Comparison of ENCODE assay signal across 23 mouse cellular contexts in genomic region chr17:86209680-86210251, GRCm38 (mm10). TPM values are rescaled to one million over a fixed set of nuclear protein-coding genes. Genes with fewer than 3 reads are reported as not detected.
DNase-seq lines count a peak whose midpoint lies in the region; ATAC-seq and TF ChIP-seq lines count a peak whose summit lies in the region.
"Had no signal": no experiment of that assay in that cellular context is flagged by ENCODE, and none has a peak within 500 bp of the region (broad histone marks: within the 10 kb centered on the region; RNA-seq: fewer than 3 reads in every experiment).

No protein-coding gene starts in this region.

- H3K9ac ChIP-seq in intestine, embryonic 16.5 days (ENCODE audit: low read depth, low read length), result no peak overlapping the region
- H3K9ac ChIP-seq: forebrain, embryonic 12.5 days; heart, embryonic 15.5 days; limb, embryonic 15.5 days; liver, embryonic 15.5 days; midbrain, embryonic 15.5 days; neural tube, embryonic 15.5 days had no signal

- H3K27ac ChIP-seq in intestine, embryonic 16.5 days (ENCODE audit: low read length), result no peak overlapping the region
- H3K27ac ChIP-seq: forebrain, embryonic 12.5 days; heart, embryonic 15.5 days; hindbrain, postnatal 0 days; layer of hippocampus, adult 2 months; limb, embryonic 15.5 days; liver, embryonic 15.5 days; midbrain, embryonic 15.5 days; neural tube, embryonic 15.5 days had no signal

- H3K4me1 ChIP-seq in intestine, embryonic 16.5 days (ENCODE audit: control insufficient read depth, insufficient read depth, low read length), result no peaks in the 10 kb centered on the region
- H3K4me1 ChIP-seq: midbrain, embryonic 15.5 days had no signal

- H3K36me3 ChIP-seq in myocyte (ENCODE audit: control insufficient read depth, insufficient read depth), result no peaks in the 10 kb centered on the region
- no peaks in the 10 kb centered on the region for H3K36me3 ChIP-seq in intestine, embryonic 16.5 days (ENCODE audit: control insufficient read depth, insufficient read depth, low read length)
- H3K36me3 ChIP-seq: forebrain, embryonic 12.5 days; heart, embryonic 15.5 days; limb, embryonic 15.5 days; liver, embryonic 15.5 days; midbrain, embryonic 15.5 days; neural tube, embryonic 15.5 days had no signal

- peak; percentile 57 for DNase-seq in gastrocnemius, adult 18-20 months (ENCODE audit: low spot score)
- DNase-seq in gastrocnemius, postnatal 4 days (ENCODE audit: low spot score in 2 of 2), result no peak
- DNase-seq in Muller cell, postnatal 12 days (ENCODE audit: inconsistent ontology term), result peak; percentile 69
- DNase-seq in cerebellum, postnatal 36 days, result peak; percentile 50 to 58
- no peak for DNase-seq in right cerebral cortex, postnatal 4 days
- DNase-seq in frontal cortex, adult 2 months (ENCODE audit: extremely low spot score in 1 of 2, low spot score in 1 of 2), result no peak
- DNase-seq: adrenal gland, postnatal 25 days; heart, adult 18-20 months; heart, postnatal 4 days; kidney, adult 2 months; kidney, postnatal 14 days; right cerebral cortex, postnatal 14 days; thymus, postnatal 14 days had no signal

- no peak for TF ChIP-seq POLR2A in myocyte (IDR thresholded peaks at IDR 0.05; ENCODE audit: insufficient read length, low read depth)

- 84% methylated on average over 13 of the region's 13 CpGs for WGBS in intestine, embryonic 16.5 days

- no peak overlapping the region for H3ac ChIP-seq in myocyte (ENCODE audit: control insufficient read depth, insufficient read length)

- H3K4me3 ChIP-seq in myocyte, result no peak overlapping the region
- H3K4me3 ChIP-seq in intestine, embryonic 16.5 days (ENCODE audit: low read length), result no peak overlapping the region
- H3K4me3 ChIP-seq: forebrain, embryonic 12.5 days; heart, embryonic 15.5 days; layer of hippocampus, adult 2 months; limb, embryonic 15.5 days; liver, embryonic 15.5 days; midbrain, embryonic 15.5 days; neural tube, embryonic 15.5 days had no signal

- H3K79me2 ChIP-seq in myocyte (ENCODE audit: control insufficient read depth, insufficient read depth), result no peaks in the 10 kb centered on the region

- no peak overlapping the region for H3K4me2 ChIP-seq in myocyte (ENCODE audit: low read depth)
- no peak overlapping the region for H3K4me2 ChIP-seq in intestine, embryonic 16.5 days (ENCODE audit: low read depth, low read length)
- H3K4me2 ChIP-seq: forebrain, embryonic 12.5 days; heart, embryonic 15.5 days; limb, embryonic 15.5 days; liver, embryonic 15.5 days; midbrain, embryonic 15.5 days; neural tube, embryonic 15.5 days had no signal

- H3K27me3 ChIP-seq in myocyte (ENCODE audit: control insufficient read depth, insufficient read depth, insufficient read length), result no peaks in the 10 kb centered on the region
- no peaks in the 10 kb centered on the region for H3K27me3 ChIP-seq in intestine, embryonic 16.5 days (replicated peaks; ENCODE audit: control insufficient read depth, insufficient read depth, low read length)
- H3K27me3 ChIP-seq: forebrain, embryonic 12.5 days; heart, embryonic 15.5 days; limb, embryonic 15.5 days; liver, embryonic 15.5 days; midbrain, embryonic 15.5 days; neural tube, embryonic 15.5 days had no signal

- H3K9me3 ChIP-seq in intestine, embryonic 16.5 days (ENCODE audit: control insufficient read depth, low read length), result no peaks in the 10 kb centered on the region
- H3K9me3 ChIP-seq: forebrain, embryonic 12.5 days; heart, embryonic 15.5 days; limb, embryonic 15.5 days; liver, embryonic 15.5 days; midbrain, embryonic 15.5 days; neural tube, embryonic 15.5 days had no signal

- no peak for ATAC-seq in intestine, embryonic 16.5 days
- ATAC-seq: hindbrain, postnatal 0 days; midbrain, embryonic 15.5 days had no signal

TF ChIP-seq in myocyte, 11 proteins besides CTCF, POLR2A, EP300 and RAD21:
- TF ChIP-seq MYOD1 (IDR thresholded peaks at IDR 0.05; ENCODE audit: control insufficient read depth in 1 of 3, insufficient read length in 2 of 3, low read depth in 2 of 3) (peak; percentile 64 to 86 (median 70)), TCF3 (IDR thresholded peaks at IDR 0.05; ENCODE audit: insufficient read length, low read depth) (peak; percentile 5), CEBPB (IDR thresholded peaks at IDR 0.05; ENCODE audit: insufficient read depth, poor library complexity, severe bottlenecking) (no peak), MYOG (IDR thresholded peaks at IDR 0.05; ENCODE audit: control insufficient read depth in 1 of 3, insufficient read depth in 1 of 3, insufficient read length in 2 of 3, low read depth in 2 of 3) (peak; percentile 40 to 82 (median 57))
TF ChIP-seq in myocyte: peak in this region for 3.

RNA-seq across cellular contexts. Expression of gene Prkce, which starts 42.2 kb away (rescaled TPM):
- 10 to 100 TPM; 11.6 to 12.3 TPM for total RNA-seq in gastrocnemius, adult 18-20 months (2021)
- total RNA-seq in gastrocnemius, postnatal 4 days (2021), result 10 to 100 TPM; 12.3 to 13.0 TPM
- 1.9 TPM for polyA plus RNA-seq in myocyte (2012; fragmentation: generic; extraction: Trizol)
- polyA plus RNA-seq in intestine, embryonic 16.5 days (2015; fragmentation: Nextera tagmentation; extraction: Ambion mirVana), result 5.0 TPM in 2 replicates
- 83.3 and 96.6 TPM in 2 replicates for polyA plus RNA-seq in frontal cortex, adult 2 months (2012; rRNA removed)

Comparison
In these comparisons a context has a peak if more than half of its experiments do, and no peak if none do; other contexts are left out.
1. DNase-seq: peak in gastrocnemius, adult 18-20 months (single experiment), Muller cell, postnatal 12 days (single experiment) and cerebellum, postnatal 36 days (2 of 2); none in gastrocnemius, postnatal 4 days (0 of 2), right cerebral cortex, postnatal 4 days (single experiment) and frontal cortex, adult 2 months (0 of 2).
2. RNA of gene Prkce, which starts 42.2 kb away (polyA plus RNA-seq): 83.3 to 96.6 TPM in frontal cortex, adult 2 months; 5.0 TPM in intestine, embryonic 16.5 days and 1.9 TPM in myocyte (single experiment); every median in the first group is over 10 times any median in the second.